In the genomic region with DNA sequence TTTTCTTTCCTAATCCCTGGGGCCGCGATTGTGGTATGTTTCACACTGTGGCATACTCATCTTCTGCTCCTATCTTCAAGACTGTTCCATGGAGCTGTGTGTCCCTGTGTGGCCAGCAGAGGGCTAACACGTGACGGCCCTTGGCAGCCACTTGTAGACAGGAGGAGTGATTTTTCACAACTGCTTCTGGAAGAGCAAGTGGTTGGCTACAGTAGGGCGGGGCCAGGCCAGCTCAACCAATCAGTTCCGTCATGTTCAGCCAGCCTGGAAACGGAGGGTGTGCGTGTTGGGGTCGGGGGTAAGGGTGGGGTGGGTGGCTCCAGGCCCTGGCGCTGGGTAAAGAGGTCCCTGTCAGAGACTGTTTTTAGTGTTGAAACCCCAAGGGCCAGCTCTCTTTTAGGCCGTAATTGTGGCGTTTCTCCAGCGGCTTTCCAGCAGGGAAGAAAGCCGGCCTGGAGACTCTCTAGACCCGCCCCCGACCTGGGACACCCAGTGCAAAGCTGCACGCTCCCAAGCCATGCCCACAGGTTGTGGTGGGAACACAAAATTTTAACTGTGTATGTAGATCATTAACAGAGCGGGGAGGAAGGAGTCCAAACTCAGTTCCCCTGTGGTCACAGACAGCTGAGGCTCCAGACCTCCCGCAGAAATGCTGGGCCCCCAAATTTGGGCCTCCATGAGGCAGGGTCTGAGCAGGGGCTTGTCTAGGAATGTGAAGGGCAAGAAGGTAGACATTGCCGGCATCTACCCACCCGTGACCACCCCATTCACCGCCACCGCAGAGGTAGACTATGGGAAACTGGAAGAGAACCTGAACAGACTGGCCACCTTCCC, we compare ENCODE assay signal across 8 mouse cellular contexts. TPM values are rescaled to one million over a fixed set of nuclear protein-coding genes. Genes with fewer than 3 reads are reported as not detected.
DNase-seq lines count a peak whose midpoint lies in the region; ATAC-seq and TF ChIP-seq lines count a peak whose summit lies in the region.

A gene (plus strand): TSS at position 342 of the 834 bp plus-strand sequence.

- peak within 1 kb of the TSS; percentile 26 for H3K4me3 ChIP-seq in embryonic facial prominence, embryonic 11.5 days (ENCODE audit: low read depth, low read length)
- peak within 1 kb of the TSS; percentile 82 for H3K4me3 ChIP-seq in liver, adult 2 months (ENCODE audit: insufficient read depth, low read depth, low read length)

- peaks cover 12% of the 10 kb centered on the region; the same call in 1 of the 2 replicates for H3K79me2 ChIP-seq in liver, adult 2 months (ENCODE audit: control insufficient read depth, insufficient read depth, low read length)

- H3K9me3 ChIP-seq in embryonic facial prominence, embryonic 11.5 days (replicated peaks; ENCODE audit: control insufficient read depth, low read length) = no peaks in the 10 kb centered on the region

- TF ChIP-seq CTCF in liver, adult 2 months (IDR thresholded peaks at IDR 0.05; ENCODE audit: low read depth, low read length) = peak; percentile 96

- peak; percentile 57 for ATAC-seq in activated CD4-positive, CD25-positive, alpha-beta regulatory T cell, adult 4 months
- peak; percentile 89 for ATAC-seq in embryonic facial prominence, embryonic 11.5 days (replicated peaks; ENCODE audit: insufficient number of reproducible peaks, low FRiP score, low TSS enrichment, low read depth)
- peak; percentile 84 for ATAC-seq in monocyte, adult 5-6 weeks (replicated peaks; ENCODE audit: insufficient number of reproducible peaks, low FRiP score, low TSS enrichment, poor library complexity, severe bottlenecking)

- 26% methylated on average over 23 of the region's 23 CpGs for WGBS in embryonic facial prominence, embryonic 11.5 days
- WGBS in liver, adult 2 months = 6% methylated on average over 23 of the region's 23 CpGs

- no peak within 1 kb of the TSS for H3K27ac ChIP-seq in embryonic facial prominence, embryonic 11.5 days (replicated peaks; ENCODE audit: low read depth, low read length)
- peak within 1 kb of the TSS; percentile 77 for H3K27ac ChIP-seq in liver, adult 2 months (replicated peaks; ENCODE audit: insufficient read depth, low read depth, low read length)

- H3K4me1 ChIP-seq in embryonic facial prominence, embryonic 11.5 days (ENCODE audit: control insufficient read depth, insufficient read depth, low read length) = no peaks in the 10 kb centered on the region
- peaks cover 2% of the 10 kb centered on the region; the same call in 1 of the 2 replicates for H3K4me1 ChIP-seq in liver, adult 2 months (ENCODE audit: control insufficient read depth, insufficient read depth, low read length)

- H3K4me2 ChIP-seq in embryonic facial prominence, embryonic 11.5 days (ENCODE audit: low read depth, low read length) = peak within 1 kb of the TSS; percentile 45

- DNase-seq in 3T3-L1 (ENCODE audit: low read depth, low spot score) = peak; percentile 82
- DNase-seq in embryonic facial prominence, embryonic 11.5 days (ENCODE audit: low spot score) = peak; percentile 85
- DNase-seq in heart, adult 18-20 months = peak; percentile 84 to 91
- peak; percentile 88 for DNase-seq in kidney, adult 18-20 months
- peak; percentile 95 for DNase-seq in liver, adult 2 months (ENCODE audit: extremely low read depth, low read depth, low spot score)
- peak; percentile 86 for DNase-seq in testis, postnatal 10 days (ENCODE audit: low spot score)

- H3K36me3 ChIP-seq in embryonic facial prominence, embryonic 11.5 days (replicated peaks; ENCODE audit: control insufficient read depth, insufficient read depth, low read depth, low read length) = no peaks in the 10 kb centered on the region
- H3K36me3 ChIP-seq in liver, adult 2 months (ENCODE audit: control insufficient read depth, insufficient read depth, low read length) = no peaks in the 10 kb centered on the region

- peak; percentile 92 for TF ChIP-seq POLR2A in liver, adult 2 months (IDR thresholded peaks at IDR 0.05; ENCODE audit: extremely low read depth, insufficient read depth, low read length)

- H3K27me3 ChIP-seq in embryonic facial prominence, embryonic 11.5 days (ENCODE audit: control insufficient read depth, insufficient read depth, low read length) = no peaks in the 10 kb centered on the region
- no peaks in the 10 kb centered on the region for H3K27me3 ChIP-seq in liver, adult 2 months (ENCODE audit: control insufficient read depth, insufficient read depth, low read length)

- H3K9ac ChIP-seq in embryonic facial prominence, embryonic 11.5 days (replicated peaks; ENCODE audit: low read length) = peak within 1 kb of the TSS; percentile 39
- H3K9ac ChIP-seq in liver, adult 2 months (ENCODE audit: low read depth, low read length) = peak within 1 kb of the TSS; percentile 77

RNA-seq across cellular contexts. Expression of the gene that starts here (rescaled TPM):
- not detected for polyA plus RNA-seq in activated CD4-positive, CD25-positive, alpha-beta regulatory T cell, adult 4 months (2017; shearing (Covaris generic))
- 1.1 and 1.2 TPM in 2 replicates for polyA plus RNA-seq in embryonic facial prominence, embryonic 11.5 days (2014; fragmentation: Nextera tagmentation; extraction: Ambion mirVana)
- total RNA-seq in heart, adult 18-20 months (2021) = 1 to 10 TPM; 1.3 to 1.7 TPM
- 128 and 132 TPM in 2 replicates for total RNA-seq in liver, adult 2 months (2014; rRNA removed)
- polyA plus RNA-seq in liver, adult 2 months (2012; rRNA removed) = 247 and 290 TPM in 2 replicates
- total RNA-seq in monocyte, adult 5-6 weeks (2017) = not detected in 3 replicates

Comparison
In these comparisons a context has a peak if more than half of its experiments do, and no peak if none do; other contexts are left out.
1. RNA of the gene that starts here (total RNA-seq): 128 to 132 TPM in liver, adult 2 months; 1.3 to 1.7 TPM in heart, adult 18-20 months and not detected in monocyte, adult 5-6 weeks; every median in the first group is over 10 times any median in the second.
2. RNA of the gene that starts here (polyA plus RNA-seq): 247 to 290 TPM in liver, adult 2 months; 1.1 to 1.2 TPM in embryonic facial prominence, embryonic 11.5 days and not detected in activated CD4-positive, CD25-positive, alpha-beta regulatory T cell, adult 4 months; every median in the first group is over 100 times any median in the second.
3. Peak in ATAC-seq in activated CD4-positive, CD25-positive, alpha-beta regulatory T cell, adult 4 months; RNA of the gene not detected or under 1 TPM.
4. Peak in ATAC-seq in monocyte, adult 5-6 weeks; RNA of the gene not detected or under 1 TPM.
5. Peak in every context shown above with its lines, with median percentiles within 50 percentile points of each other: DNase-seq and ATAC-seq.